Mouse (Mus musculus) lung, adult 18-20 months (tissue): ENCODE measurements around the gene Peak1.

Source experiments
- DNase-seq, 2 experiments: peaks; one replicate each; pipeline ENCODE4 v3.0.0; 2022; ENCODE audit warnings: mixed read lengths in 2 of 2

Gene Peak1

DNA sequence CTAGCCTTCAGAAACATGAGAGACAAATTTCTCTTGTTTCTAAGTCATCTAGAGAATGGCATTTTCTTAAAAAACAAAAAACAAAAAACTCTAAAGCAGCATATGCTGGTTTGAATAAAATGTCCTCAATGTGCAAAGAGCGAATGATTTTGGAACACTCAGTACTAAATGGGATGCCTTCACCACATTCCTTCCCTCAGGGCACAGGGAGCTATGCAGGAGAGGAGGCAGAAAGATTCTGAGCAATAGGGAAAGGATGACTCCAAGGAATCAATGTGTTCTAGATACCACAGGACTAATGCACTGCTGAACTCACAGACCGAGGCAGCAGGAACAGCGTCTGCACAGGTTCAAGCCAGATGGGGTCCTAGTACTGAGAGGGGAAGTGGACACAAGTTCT lies 103.5 kb downstream of the Peak1 start:
- DNase-seq = no peak

GRCm38 (mm10) chr9:56309079-56309478 lies 108.8 kb downstream of the Peak1 start:
- no peak for DNase-seq

GRCm38 (mm10) chr9:56304526-56304925 lies 113.3 kb downstream of the Peak1 start:
- DNase-seq = no peak

DNA sequence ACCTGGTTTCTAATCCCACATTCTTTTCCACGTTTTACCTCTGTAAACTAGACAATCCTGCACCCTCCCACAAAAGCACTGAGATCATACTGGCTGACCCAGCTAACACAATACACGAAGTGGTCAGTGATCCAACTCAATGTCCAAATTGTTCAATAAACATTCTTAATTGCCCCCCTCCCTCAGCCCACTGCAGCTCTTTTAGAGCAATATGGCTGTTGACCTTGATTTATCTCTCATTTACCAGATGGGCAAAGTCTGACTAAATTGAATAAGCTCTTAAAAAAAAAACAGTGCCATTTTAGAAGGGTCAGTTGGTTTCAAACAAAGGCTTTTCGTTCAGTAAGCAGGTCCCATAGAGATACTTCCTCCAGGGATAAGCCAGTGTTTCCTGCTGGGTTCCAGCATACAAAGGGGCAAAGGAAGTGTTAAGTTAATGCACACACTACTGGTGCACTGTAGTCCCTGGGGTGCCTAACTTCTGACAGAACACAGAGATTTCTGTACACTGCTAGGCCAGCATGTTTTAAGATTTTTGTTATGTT lies 114.9 kb downstream of the Peak1 start:
- no peak for DNase-seq

DNA sequence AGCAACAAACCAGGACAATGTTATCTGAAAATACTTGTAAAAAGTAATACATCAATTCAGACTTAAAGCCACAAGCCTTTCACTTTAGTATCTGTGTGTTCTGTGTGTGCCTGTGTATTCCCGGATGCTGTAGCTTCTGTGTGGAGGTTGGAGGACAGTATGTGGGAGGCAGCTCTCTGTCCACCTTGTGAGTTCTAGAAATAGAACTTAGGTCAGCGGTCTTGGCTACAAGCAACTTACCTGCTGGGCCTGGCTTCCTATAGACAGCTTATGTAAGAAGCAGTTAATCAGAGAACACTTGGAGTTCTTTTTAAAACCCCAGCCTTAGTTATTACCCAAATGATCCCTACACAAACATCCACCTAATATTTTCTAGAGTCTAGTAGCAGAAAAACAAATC lies 127.8 kb downstream of the Peak1 start:
- DNase-seq = no peak

DNA sequence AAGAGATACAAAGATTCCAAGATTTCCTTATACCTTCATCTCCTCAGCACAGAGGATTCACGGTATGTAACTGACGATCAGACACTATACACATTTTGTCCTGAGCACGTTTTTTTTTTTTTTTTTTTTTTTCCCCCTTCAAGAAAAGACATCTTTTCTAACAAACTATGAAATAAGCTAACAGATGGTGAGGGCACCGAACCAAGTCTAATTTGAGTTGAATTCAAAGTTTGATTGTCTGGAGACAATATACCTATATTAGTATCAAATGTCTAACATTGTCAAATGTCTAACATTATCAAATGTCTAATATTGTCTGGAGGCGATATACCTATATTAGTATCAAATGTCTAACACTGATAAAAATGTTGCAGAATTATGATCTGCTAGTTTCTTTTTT lies 135.4 kb downstream of the Peak1 start:
- no peak for DNase-seq

- no peak for DNase-seq
Measured at GRCm38 (mm10) chr9:56273576-56273975, 144.3 kb downstream of the Peak1 start.

DNA sequence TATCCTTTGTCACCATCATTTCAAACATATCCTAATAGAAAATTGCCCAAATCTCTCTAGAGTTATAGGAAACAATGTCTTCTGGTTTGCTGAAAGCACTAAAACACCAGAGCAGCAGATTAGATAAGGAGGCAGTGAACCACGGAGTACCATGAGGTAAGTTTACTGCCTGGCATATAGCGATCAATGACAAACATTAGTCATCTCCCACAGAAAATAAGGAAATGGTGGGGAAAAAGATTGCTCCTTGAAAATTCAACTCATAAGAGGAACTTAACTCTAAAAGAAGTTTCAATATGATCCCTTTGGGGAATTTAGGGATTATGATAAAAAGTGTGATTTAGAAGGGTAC lies 145.6 kb downstream of the Peak1 start:
- DNase-seq = no peak

GRCm38 (mm10) chr9:56271326-56272246 lies 146.3 kb downstream of the Peak1 start:
- no peak for DNase-seq

DNA sequence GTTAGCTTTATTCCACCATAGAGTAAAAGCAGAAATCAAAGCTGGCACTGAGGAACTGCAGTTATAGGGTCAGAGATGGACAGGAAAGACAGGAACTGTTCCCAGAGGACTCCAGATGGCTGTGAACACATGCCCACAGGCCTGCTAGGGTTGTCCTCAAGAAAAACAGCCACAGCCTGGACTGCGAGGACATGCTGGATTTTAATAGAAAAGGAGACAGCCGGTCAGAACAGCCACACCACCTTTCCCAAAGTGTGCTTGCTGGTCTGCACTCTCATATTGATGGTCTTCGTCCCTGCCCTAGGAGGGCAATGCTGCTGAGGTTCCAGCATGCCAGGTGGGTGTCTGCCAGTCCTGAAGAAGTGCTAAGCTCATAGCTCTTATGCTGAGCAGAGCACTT lies 148.8 kb downstream of the Peak1 start:
- no peak for DNase-seq

- DNase-seq = no peak
Measured at GRCm38 (mm10) chr9:56266200-56266815, 151.6 kb downstream of the Peak1 start.

- no peak for DNase-seq
Measured at GRCm38 (mm10) chr9:56265460-56266199, 152.2 kb downstream of the Peak1 start.

DNA sequence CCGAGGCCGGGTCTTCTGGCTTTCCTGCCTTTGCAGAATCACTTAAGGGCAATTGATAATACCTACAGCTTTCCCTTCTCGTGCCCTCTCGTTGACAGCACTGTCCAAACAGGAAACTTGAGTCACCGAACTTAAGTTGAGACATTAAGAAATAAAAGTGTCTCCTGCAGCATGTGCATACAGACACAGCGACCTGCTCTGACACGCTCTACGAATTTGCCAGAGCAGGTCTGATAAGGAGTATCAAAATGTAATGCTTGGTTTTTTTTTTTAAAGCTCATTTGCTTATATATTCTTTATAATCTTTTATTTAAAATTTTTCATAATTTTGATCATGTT lies 152.9 kb downstream of the Peak1 start:
- no peak for DNase-seq

DNA sequence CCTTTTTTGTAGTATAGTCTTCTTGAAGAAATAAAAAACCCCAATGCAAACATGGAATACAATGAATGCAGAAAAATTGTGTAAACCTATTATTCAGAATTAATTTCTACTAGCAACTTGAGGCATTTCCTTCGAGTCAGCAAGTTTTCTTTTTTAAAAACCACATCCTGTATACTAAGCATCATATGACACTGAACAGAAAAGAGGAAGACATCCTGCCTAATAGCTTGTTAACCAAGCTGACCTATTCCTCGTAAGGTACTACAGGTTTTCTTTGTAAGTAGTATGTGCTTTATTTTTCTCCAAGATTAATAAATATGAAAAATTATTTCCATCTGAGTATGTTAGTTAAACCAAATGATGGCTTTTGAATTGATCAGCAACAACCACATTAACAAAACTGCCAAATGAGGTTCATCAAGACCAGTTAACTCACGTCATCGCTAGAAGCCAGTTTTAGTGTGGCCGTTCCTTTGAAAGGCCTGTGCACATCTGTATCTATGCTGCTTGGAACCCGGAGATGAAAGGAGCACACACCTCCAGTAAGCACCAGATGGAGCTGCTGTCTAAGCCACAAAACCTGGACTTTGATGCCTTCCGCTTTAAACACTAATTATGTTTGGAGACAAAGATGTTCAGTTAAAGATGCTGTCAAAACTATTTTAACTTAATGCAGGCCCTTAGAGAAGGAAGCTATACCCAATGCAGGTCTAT lies 153.4 kb downstream of the Peak1 start:
- DNase-seq = peak; percentile 24 to 31

DNA sequence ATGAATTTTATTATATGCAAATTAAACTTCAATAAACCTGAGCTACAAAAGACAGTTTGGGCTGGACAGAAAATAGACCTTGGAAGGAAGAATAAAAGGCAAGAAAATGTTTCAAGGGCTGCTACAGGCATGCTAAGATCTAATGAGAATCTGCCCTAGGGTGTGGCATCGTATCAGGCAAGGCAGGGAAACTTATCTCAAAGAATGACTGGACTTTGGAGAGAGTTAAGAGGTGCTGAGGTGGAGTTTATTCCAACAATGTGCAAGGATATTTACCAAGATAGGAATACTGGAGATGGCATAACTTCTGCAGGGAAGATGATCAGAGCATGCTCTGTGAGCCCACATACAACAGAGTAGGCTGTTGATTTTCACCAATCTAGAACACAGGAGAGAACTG lies 154.8 kb downstream of the Peak1 start:
- no peak for DNase-seq

DNA sequence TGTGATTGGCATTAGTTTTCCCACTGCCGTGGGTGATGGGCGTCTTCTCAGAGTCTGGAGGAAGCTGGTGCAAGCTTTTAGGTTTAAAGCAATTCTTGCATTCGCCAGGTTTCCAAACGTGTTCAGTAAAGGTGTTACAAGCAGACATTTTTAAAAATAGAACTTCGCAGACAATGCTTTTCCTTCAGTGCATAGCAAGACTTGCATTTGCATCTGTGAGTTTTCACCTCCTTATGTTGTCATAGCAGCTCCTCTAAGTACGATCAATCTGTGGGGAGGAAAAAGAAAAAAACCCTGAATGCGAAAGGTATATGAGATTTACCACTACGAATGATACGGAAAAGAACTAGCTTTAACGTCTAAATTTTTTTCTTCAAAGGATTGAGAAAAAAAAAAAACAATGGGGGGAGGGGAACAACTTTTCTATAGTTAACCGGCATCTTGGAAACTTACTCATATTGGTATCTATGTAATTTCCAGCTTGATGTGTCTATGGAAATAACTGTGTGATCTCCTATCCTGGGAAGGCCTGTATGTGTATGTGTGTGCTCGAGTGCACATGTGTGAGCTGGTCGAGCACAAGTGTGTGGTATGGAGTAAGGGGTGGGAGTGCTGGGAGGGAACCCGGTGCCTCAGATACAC lies 157.3 kb downstream of the Peak1 start:
- DNase-seq = no peak

- DNase-seq = peak; percentile 53 to 69
Measured at GRCm38 (mm10) chr9:56259790-56260494, 157.9 kb downstream of the Peak1 start.

- DNase-seq = no peak
Measured at GRCm38 (mm10) chr9:56258261-56258790, 159.5 kb downstream of the Peak1 start.

- DNase-seq = no peak
Measured at GRCm38 (mm10) chr9:56257227-56258000, 160.5 kb downstream of the Peak1 start.

- DNase-seq = no peak
Measured at GRCm38 (mm10) chr9:56255676-56256432, 162.0 kb downstream of the Peak1 start.
